Mouse (Mus musculus): ENCODE results near the gene Tbc1d10c. TPM values are rescaled to one million over a fixed set of nuclear protein-coding genes. Genes with fewer than 3 reads are reported as not detected.

The Tbc1d10c gene
- 3.6 and 5.1 TPM in 2 replicates for polyA plus RNA-seq (2015; fragmentation: Nextera tagmentation; extraction: Ambion mirVana)

GRCm38 (mm10) chr19:4190831-4191334 lies at the start of gene Tbc1d10c:
Tbc1d10c (minus strand) TSS chr19:4191284.
- peak within 1 kb of the TSS; percentile 96 for H3K27ac ChIP-seq (replicated peaks)
- H3K4me1 ChIP-seq = peaks cover 38% of the 10 kb centered on the region
- no peak for ATAC-seq (ENCODE audit: insufficient number of reproducible peaks, low FRiP score, low TSS enrichment, low read depth)
- peak within 1 kb of the TSS; percentile 90 for H3K4me3 ChIP-seq (replicated peaks)
- no peaks in the 10 kb centered on the region for H3K9me3 ChIP-seq (replicated peaks)
- H3K27me3 ChIP-seq = no peaks in the 10 kb centered on the region
- WGBS = 50% methylated on average over 4 of the region's 4 CpGs
- H3K9ac ChIP-seq = peak within 1 kb of the TSS; percentile 97
- peak within 1 kb of the TSS; percentile 81 for H3K4me2 ChIP-seq (replicated peaks)
- peaks cover 27% of the 10 kb centered on the region for H3K36me3 ChIP-seq

- no peak for ATAC-seq (ENCODE audit: insufficient number of reproducible peaks, low FRiP score, low TSS enrichment, low read depth)
- Histone ChIP-seq H3K4me1 (no peaks in the 10 kb centered on the region), H3K4me2 (replicated peaks) (no peak overlapping the region), H3K27me3 (no peaks in the 10 kb centered on the region), H3K9ac (no peak overlapping the region), H3K36me3 (no peaks in the 10 kb centered on the region), H3K4me3 (replicated peaks) (no peak overlapping the region), H3K27ac (replicated peaks) (no peak overlapping the region), H3K9me3 (replicated peaks) (no peaks in the 10 kb centered on the region)
- 51% methylated on average over 8 of the region's 8 CpGs for WGBS
Observed at GRCm38 (mm10) chr19:4240247-4240668, 49.2 kb upstream of the Tbc1d10c start.

- H3K27me3 ChIP-seq = no peaks in the 10 kb centered on the region
- H3K27ac ChIP-seq (replicated peaks) = no peak overlapping the region
- no peak for ATAC-seq (ENCODE audit: insufficient number of reproducible peaks, low FRiP score, low TSS enrichment, low read depth)
- no peaks in the 10 kb centered on the region for H3K9me3 ChIP-seq (replicated peaks)
- H3K4me3 ChIP-seq (replicated peaks) = no peak overlapping the region
- peaks cover 10% of the 10 kb centered on the region for H3K4me1 ChIP-seq
- no peaks in the 10 kb centered on the region for H3K36me3 ChIP-seq
- 62% methylated on average over 4 of the region's 4 CpGs for WGBS
- no peak overlapping the region for H3K9ac ChIP-seq
- H3K4me2 ChIP-seq (replicated peaks) = no peak overlapping the region
Observed at GRCm38 (mm10) chr19:4234548-4234947, 43.5 kb upstream of the Tbc1d10c start.

GRCm38 (mm10) chr19:4232651-4233050 lies 41.6 kb upstream of the Tbc1d10c start:
- WGBS = 79% methylated on average over 7 of the region's 7 CpGs
- H3K4me2 ChIP-seq (replicated peaks) = peak overlapping the region; percentile 73; the same call in 1 of the 2 replicates
- no peak overlapping the region for H3K4me3 ChIP-seq (replicated peaks)
- H3K9ac ChIP-seq = no peak overlapping the region
- no peak for ATAC-seq (ENCODE audit: insufficient number of reproducible peaks, low FRiP score, low TSS enrichment, low read depth)
- H3K36me3 ChIP-seq = no peaks in the 10 kb centered on the region
- H3K27me3 ChIP-seq = no peaks in the 10 kb centered on the region
- H3K27ac ChIP-seq (replicated peaks) = no peak overlapping the region
- H3K9me3 ChIP-seq (replicated peaks) = no peaks in the 10 kb centered on the region
- peaks cover 22% of the 10 kb centered on the region for H3K4me1 ChIP-seq

GRCm38 (mm10) chr19:4232186-4232572 lies 41.1 kb upstream of the Tbc1d10c start:
- Histone ChIP-seq H3K27ac (replicated peaks) (peak overlapping the region; percentile 80), H3K36me3 (no peaks in the 10 kb centered on the region)
- 38% methylated on average over 2 of the region's 2 CpGs for WGBS

GRCm38 (mm10) chr19:4231253-4232185 lies 40.4 kb upstream of the Tbc1d10c start, which contains the start of gene Pold4:
Pold4 (plus strand) TSS chr19:4231899.
- Histone ChIP-seq H3K27me3 (no peaks in the 10 kb centered on the region), H3K4me1 (peaks cover 22% of the 10 kb centered on the region), H3K27ac (replicated peaks) (peak within 1 kb of the TSS; percentile 80), H3K4me2 (replicated peaks) (peak within 1 kb of the TSS; percentile 73), H3K9me3 (replicated peaks) (no peaks in the 10 kb centered on the region), H3K4me3 (replicated peaks) (peak within 1 kb of the TSS; percentile 62), H3K9ac (peak within 1 kb of the TSS; percentile 46), H3K36me3 (no peaks in the 10 kb centered on the region)
- ATAC-seq (ENCODE audit: insufficient number of reproducible peaks, low FRiP score, low TSS enrichment, low read depth) = peak; percentile 88
- 10% methylated on average over 26 of the region's 26 CpGs for WGBS

More at GRCm38 (mm10) chr19:4232186-4232572, 41.1 kb upstream of the Tbc1d10c start:
- no peaks in the 10 kb centered on the region for H3K27me3 ChIP-seq
- H3K4me1 ChIP-seq = peaks cover 22% of the 10 kb centered on the region
- H3K9ac ChIP-seq = peak overlapping the region; percentile 46
- H3K4me3 ChIP-seq (replicated peaks) = peak overlapping the region; percentile 62
- ATAC-seq (ENCODE audit: insufficient number of reproducible peaks, low FRiP score, low TSS enrichment, low read depth) = no peak
- peak overlapping the region; percentile 73 for H3K4me2 ChIP-seq (replicated peaks)
- H3K9me3 ChIP-seq (replicated peaks) = no peaks in the 10 kb centered on the region

- H3K27ac ChIP-seq (replicated peaks) = no peak overlapping the region
- no peak overlapping the region for H3K9ac ChIP-seq
- no peak overlapping the region for H3K4me2 ChIP-seq (replicated peaks)
- no peaks in the 10 kb centered on the region for H3K27me3 ChIP-seq
- ATAC-seq (ENCODE audit: insufficient number of reproducible peaks, low FRiP score, low TSS enrichment, low read depth) = no peak
- H3K9me3 ChIP-seq (replicated peaks) = no peaks in the 10 kb centered on the region
- WGBS = 63% methylated on average over 8 of the region's 8 CpGs
- no peaks in the 10 kb centered on the region for H3K36me3 ChIP-seq
- H3K4me3 ChIP-seq (replicated peaks) = no peak overlapping the region
- H3K4me1 ChIP-seq = peaks cover 22% of the 10 kb centered on the region
Observed at GRCm38 (mm10) chr19:4230415-4230814, 39.3 kb upstream of the Tbc1d10c start.

- Histone ChIP-seq H3K4me3 (replicated peaks) (no peak overlapping the region), H3K4me2 (replicated peaks) (no peak overlapping the region), H3K4me1 (peaks cover 22% of the 10 kb centered on the region), H3K9ac (no peak overlapping the region), H3K27me3 (no peaks in the 10 kb centered on the region), H3K27ac (replicated peaks) (no peak overlapping the region), H3K36me3 (no peaks in the 10 kb centered on the region), H3K9me3 (replicated peaks) (no peaks in the 10 kb centered on the region)
- 24% methylated on average over 9 of the region's 9 CpGs for WGBS
- no peak for ATAC-seq (ENCODE audit: insufficient number of reproducible peaks, low FRiP score, low TSS enrichment, low read depth)
Observed at GRCm38 (mm10) chr19:4229451-4230076, 38.5 kb upstream of the Tbc1d10c start.

- Histone ChIP-seq H3K4me1 (peaks cover 22% of the 10 kb centered on the region), H3K4me3 (replicated peaks) (no peak overlapping the region), H3K27ac (replicated peaks) (no peak overlapping the region), H3K27me3 (no peaks in the 10 kb centered on the region), H3K4me2 (replicated peaks) (no peak overlapping the region), H3K36me3 (no peaks in the 10 kb centered on the region), H3K9ac (no peak overlapping the region), H3K9me3 (replicated peaks) (no peaks in the 10 kb centered on the region)
- WGBS = 73% methylated on average over 4 of the region's 4 CpGs
- ATAC-seq (ENCODE audit: insufficient number of reproducible peaks, low FRiP score, low TSS enrichment, low read depth) = no peak
Observed at GRCm38 (mm10) chr19:4228891-4229290, 37.8 kb upstream of the Tbc1d10c start.

GRCm38 (mm10) chr19:4227894-4228678 lies 37.0 kb upstream of the Tbc1d10c start:
- Histone ChIP-seq H3K27ac (replicated peaks) (no peak overlapping the region; the same call in 1 of the 2 replicates), H3K9me3 (replicated peaks) (no peaks in the 10 kb centered on the region), H3K27me3 (no peaks in the 10 kb centered on the region), H3K4me3 (replicated peaks) (no peak overlapping the region), H3K4me2 (replicated peaks) (no peak overlapping the region), H3K9ac (no peak overlapping the region; the same call in 1 of the 2 replicates), H3K36me3 (peaks cover 5% of the 10 kb centered on the region; the same call in 1 of the 2 replicates), H3K4me1 (peaks cover 22% of the 10 kb centered on the region)
- no peak for ATAC-seq (ENCODE audit: insufficient number of reproducible peaks, low FRiP score, low TSS enrichment, low read depth)
- 19% methylated on average over 8 of the region's 8 CpGs for WGBS
